Mouse (Mus musculus) heart, adult 11 months (tissue): ENCODE results near the gene Actn1.

ENCODE experiments used
- DNase-seq: peaks from one replicate; pipeline ENCODE4 v3.0.0; 2022

The Actn1 gene

DNA sequence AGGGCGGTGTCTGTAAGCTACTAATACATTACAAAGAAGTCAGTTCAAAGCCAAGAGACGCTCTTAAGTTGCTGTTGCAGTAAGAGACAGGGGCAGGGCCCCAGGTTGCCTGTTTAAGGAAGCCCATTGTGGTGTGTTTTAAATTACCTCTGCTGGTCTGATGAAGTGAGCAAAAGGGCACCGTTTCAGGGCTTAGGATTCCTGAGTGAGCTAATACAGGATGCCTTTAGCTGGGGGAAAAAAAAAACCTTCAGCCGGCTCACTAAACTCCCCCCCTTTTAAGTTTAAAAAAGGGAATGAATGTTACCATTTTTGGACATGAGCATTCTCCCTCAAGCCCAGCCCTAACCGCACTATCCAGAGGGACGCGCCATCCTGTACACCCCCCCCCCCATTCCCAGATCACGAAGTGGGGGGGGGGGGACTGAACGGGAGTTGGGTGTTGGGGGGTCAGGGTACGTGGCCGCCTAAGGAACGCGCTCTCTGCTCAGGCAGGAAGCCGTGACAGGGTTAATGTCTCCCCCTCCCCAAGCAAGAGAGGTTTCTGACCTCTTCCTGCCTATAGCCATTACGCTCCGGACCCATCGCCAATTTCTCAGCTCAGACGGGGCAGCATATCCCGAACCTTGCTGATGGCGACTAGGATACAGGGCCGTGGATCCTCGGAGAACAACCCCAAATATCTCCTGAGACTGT is 1.5 kb downstream of the Actn1 start:
- peak; percentile 92 for DNase-seq

DNA sequence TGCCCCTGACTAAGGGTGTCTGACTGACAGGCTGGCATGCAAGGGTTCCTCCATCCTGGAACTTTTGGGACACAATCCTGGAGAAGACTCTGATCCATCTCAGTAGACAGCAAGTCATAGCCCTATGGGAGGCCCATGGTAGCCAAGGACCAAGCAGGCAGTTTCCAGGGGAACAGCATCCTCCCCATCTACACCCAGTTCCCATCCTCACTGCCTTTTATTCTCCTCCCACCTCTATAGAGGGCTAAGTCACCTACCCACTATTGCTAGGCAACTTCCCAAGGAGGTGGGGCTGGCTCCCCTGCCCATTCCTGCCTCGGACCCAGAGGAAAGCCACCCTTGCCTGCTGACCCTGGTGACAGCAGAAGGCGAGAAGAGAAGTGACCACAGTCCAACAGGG is 8.2 kb downstream of the Actn1 start:
- DNase-seq = no peak

DNA sequence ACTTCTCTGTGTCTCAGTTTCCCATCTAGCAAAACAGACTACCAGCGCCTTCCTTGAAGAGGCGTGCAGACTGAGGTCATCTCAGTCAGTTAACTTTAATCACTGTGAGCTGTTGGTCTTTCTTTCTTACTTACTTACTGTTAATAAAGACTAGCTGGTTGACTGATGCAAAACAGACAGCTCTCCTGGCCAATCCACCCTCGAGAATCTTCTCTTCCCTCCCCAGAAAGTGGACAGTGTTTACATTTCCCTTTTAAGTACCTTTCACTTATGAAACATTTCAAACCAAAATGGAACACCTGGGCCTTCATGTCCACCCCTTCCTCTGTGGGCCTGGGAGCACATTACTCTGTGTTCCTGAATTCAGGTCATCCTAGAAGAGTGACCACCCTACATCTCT is 8.6 kb downstream of the Actn1 start:
- DNase-seq = no peak

DNA sequence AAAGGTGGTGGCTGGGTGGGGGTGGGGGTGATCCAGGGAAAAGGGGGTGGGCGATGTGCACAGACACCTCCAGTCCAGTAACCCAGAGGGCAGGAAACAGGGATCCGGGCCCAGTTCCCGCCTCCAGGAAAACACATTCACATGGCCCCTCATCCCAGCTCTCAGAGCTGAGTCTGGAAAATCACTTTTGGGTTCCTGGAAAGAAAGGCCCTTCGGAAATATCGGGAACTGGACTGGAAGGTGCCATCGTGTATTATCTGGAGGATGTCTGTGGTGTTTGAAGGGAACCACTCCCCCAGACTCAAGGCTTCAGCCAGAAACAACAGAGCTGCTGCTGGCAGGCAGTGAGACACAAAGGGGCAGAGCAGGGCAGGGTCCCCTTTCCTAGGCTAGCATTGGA is 10.6 kb downstream of the Actn1 start:
- peak; percentile 97 for DNase-seq

DNA sequence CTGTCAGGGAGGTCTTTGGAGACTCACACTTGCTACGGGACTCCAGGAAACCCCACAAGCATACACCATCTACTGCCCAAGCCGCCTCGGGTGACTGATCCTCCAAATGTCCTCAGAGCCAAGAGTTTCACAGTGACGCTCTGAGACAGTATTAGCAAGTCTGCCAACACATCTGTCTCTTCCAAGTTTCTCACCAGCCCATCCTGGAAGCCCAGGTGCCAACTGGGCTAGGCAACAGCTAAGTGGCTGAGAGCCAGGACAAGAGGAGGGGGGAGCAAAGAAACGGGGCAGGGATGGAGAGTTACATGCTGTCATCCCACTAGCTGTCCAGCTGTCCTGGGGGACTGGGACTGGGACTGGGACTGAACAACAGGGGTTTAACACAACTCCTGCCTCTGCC is 13.1 kb downstream of the Actn1 start:
- peak; percentile 96 for DNase-seq

DNA sequence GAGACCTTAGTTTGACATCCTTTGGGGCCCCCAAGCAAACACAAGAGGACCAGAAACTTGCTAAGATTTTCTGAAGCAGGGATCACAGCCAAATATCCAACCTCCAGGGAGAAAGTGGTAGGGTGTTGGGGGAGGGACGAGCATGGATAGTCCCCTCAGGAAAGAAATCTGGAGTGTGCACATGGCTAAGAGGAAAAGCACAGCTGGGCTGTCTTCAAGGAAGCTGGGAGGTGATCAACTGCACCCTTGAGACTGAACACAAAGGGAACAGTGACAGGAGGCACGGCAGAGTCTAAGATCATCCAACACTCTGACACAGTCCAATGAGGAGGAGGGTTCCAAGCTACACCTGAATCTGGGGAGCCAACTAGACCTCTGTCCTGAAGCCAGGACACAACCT is 13.7 kb downstream of the Actn1 start:
- peak; percentile 95 for DNase-seq

DNA sequence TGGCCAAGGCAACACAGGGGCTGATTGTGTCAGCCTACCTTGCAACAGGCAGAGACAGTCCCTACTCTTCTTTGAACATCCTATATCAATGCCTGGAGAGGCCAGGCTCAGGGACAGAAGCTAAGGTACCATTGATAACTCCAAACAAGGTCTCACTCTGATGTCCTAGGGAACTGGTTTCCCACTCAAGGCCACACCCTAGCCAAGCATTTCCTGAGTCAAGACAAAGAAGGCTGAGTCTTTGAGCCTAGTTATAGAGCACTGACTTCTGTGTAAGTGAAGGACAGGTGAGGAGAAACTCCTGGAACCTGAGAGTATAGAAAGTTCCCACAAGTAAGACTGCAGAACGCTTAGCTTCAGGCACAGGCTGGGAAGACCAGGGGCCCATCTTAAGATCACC is 15.4 kb downstream of the Actn1 start:
- DNase-seq = no peak

DNA sequence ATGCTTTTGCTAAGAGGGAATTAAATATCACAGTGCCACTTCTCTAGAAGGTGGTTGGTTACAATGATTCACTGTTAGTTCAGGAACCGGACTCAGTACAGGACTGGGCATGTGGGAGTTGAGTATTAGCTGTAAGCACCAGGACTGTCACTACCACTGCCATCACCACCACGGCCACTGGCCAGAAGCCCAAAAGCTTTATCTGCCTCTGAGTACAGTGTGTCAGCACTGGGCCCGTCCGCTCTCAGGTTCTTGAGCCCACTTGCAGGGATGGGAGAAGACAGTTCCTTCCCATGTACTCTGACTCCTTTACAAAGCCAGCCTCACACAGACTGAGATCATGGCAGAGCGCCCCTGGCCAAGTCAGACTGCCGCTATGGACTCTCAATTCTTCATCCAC is 16.0 kb downstream of the Actn1 start:
- DNase-seq = peak; percentile 94

DNA sequence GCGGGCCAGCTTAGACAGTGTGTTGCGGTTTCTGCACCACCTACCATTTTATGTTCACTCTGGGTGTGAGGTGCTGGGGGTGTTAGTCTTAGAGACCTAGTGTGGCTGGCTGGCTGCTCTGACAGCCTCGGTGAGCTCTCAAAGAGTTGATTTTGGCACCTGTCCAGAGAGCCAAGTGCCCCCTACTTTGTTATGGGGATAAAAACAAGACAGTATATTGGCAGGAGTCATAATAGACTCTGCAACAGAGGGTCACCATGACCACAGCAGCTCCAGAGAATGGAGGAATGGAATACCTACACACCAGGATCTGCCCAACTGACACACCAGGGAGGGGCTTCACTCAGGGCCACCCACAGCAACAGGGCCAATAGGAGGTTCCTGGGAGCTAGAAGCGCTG is 16.8 kb downstream of the Actn1 start:
- no peak for DNase-seq

DNA sequence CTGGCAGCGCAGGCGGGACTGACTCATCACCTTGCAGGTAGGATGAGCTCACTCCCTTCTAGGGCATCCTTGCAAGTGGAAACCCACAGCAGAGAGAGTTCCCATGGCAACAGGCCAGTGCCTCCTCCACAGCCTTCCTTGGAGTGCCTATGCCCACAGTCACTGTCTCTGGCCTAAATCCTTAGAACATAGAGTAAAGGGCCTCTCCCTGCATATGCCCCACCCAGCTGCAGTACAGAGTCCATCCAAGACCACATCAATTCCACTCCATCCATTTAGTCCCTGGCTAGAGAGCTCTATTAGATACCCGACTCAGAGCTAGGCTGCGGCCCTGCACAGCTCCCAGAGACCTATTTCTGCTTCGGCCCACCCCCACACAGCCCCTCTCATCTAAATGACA is 20.7 kb downstream of the Actn1 start:
- peak; percentile 90 for DNase-seq

DNA sequence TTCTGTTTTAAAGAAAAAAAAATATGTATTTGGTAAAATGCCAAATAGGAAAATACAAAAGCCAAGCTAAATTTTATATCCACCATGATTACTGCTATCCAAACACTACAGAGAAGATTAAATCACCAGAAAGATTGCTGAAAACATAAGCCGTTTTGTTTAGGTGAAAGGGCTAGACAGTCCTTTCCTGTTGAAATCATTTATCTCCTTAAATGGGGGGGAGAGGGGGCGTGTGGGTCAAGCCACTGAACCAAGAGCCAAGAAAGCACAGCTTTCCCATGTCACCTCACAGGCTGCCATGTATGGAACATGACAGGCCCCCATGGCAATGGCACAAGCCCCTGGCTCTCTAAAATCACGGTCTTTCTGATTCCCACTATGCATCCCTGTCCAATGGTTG is 21.6 kb downstream of the Actn1 start:
- DNase-seq = no peak

DNA sequence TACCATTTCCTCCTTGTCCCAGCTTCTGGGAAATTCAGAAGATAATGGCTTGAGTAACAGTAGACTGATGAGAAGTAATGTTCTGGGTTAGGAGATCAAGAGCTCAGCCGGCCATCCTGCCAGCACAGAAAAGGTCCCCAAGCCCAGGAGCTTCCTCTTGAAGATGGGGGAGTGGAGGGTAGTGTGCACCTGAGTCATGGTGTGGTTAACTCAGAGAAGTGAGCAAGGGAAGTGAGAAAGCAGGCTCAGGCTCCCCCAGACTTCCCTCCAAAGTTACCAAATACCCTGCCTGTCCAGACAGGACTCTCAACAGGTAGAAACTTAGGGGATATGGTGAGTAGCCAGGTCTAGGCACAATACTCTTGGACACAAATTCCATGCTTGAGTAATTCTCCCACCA is 24.9 kb downstream of the Actn1 start:
- no peak for DNase-seq

DNA sequence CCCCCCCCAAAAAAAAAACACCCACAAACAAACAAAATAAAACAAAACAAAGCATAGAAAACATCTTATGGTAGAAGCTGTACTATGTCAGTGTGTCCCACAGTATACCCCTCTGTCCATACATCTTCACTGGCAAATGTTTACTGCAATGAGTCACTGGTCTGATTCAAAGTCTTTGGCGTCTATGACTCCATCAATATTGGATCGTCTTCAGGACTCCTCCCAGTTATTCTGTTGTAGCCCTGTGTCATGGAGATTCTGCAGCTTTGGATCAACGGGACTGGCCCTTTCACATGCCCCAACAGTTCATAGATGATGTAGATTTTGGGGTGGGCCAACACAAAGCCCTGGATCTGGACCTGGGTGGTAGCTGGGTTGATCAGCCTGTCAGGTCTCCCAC is 25.9 kb downstream of the Actn1 start:
- DNase-seq = no peak

DNA sequence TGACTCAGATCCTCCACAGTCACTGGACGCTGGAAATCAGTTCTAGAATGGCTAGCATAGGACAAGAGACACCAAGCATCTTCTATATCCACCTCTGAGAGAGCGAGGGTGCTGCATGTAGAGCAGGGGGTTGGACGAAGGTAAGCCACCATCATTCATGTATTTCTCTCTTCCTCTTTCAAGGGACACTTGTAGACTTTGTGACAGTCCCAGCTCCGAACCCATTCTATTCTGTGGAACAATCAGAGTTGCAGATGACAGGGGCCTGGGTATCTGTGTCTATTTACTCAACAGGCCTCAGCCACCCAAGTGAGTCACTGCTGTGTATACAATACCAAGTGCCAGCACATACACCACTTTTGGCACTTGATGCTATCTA is 27.3 kb downstream of the Actn1 start:
- no peak for DNase-seq

DNA sequence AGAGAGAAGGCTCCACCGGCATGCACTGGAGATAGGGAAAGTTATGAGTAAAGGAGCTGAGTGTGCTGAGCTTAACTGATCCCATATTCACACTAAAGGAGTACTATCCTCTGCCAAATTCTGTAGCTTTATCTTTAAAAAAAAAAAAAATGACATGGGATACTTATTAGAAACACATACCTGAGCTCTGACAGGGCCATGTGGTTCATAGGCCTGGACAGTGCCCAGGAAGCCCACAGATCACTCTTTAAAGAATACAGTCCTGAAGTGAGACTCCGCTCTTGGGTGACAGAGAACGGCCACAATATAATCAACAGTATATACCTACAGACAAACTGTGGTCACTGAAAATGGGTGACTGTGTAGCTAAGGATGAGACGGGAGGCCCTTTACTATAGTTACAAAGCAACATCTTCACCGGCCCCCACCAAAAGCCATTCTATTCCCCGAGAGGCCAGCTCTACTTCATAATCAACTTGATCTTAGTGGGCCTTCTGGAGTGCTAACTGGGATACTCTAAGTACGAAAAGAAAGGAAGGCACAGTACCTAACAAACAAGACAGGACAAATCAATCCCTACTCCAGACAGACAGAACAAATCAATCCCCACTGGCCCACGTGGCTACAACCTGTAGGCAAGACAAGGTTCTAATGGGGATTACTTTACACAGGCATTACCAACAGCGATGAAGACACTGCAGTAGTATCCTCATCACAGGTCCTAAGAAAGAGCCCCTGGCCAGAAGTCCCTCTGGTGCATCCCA is 27.9 kb downstream of the Actn1 start:
- no peak for DNase-seq

DNA sequence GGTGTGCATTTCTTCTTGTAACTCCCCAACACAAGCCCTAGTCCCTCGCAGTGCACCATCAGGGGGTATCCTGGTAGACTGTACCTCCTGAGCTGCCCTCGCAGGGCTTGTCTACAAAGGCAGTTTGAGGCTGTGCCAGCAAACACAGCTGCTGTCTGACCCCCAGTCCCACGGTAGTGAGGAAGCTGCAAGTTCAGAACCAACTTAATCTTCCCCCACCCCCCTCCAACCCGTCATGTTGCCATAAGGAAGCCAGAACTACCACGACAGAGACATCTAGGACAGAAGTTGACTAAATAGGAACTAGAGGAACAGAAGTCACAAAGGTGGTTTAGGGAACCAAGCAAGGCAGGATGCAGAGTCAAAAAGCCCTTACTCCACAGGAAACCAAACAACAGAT is 28.9 kb downstream of the Actn1 start:
- peak; percentile 95 for DNase-seq

DNA sequence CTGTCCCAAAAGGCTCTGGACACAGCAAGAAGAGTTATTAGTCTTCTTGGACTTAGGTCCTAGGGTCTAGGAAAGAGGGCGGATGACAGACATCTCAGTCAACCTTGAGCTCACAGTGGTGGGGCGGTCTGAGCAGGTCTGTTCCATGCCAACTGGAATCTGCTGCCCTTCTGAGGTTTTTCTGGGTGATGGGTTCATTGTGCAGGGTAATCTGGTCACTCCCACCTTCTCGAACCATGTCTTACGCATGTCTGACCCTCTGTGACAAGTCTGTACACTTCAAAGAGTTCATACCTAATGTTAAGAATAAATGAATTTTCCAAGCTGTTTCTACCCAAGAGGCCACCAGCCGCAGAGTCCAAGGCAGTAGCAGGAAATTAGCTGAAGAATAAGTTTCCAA is 29.3 kb downstream of the Actn1 start:
- peak; percentile 89 for DNase-seq

DNA sequence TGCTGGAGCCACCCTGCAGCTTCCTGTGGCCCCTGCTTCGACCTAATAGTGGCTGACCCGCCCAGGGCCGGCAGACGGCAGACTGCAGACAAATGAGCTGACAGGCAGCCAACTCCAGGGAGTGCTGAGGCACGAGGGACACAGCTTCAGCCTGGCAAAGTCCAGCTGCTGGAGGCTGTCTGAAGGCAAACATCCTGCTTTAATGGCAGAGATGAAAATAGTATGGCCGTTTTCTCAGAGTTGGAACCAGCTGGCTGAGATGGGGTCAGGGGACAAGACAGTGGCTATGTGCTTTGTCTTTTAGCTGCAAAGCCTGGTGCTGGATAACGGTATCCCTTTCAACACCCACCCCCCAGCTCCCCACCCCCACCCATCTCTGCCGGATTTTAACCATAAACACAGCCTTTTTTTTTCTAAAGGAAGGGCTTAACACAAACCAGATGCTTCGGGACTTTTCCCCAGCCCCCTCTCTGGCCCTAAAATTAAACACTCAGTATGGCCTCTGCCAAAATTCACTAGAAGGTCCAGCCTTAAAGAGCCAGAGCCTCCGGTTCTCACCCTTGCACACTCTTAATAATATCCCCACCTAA is 30.0 kb downstream of the Actn1 start:
- peak; percentile 99 for DNase-seq

DNA sequence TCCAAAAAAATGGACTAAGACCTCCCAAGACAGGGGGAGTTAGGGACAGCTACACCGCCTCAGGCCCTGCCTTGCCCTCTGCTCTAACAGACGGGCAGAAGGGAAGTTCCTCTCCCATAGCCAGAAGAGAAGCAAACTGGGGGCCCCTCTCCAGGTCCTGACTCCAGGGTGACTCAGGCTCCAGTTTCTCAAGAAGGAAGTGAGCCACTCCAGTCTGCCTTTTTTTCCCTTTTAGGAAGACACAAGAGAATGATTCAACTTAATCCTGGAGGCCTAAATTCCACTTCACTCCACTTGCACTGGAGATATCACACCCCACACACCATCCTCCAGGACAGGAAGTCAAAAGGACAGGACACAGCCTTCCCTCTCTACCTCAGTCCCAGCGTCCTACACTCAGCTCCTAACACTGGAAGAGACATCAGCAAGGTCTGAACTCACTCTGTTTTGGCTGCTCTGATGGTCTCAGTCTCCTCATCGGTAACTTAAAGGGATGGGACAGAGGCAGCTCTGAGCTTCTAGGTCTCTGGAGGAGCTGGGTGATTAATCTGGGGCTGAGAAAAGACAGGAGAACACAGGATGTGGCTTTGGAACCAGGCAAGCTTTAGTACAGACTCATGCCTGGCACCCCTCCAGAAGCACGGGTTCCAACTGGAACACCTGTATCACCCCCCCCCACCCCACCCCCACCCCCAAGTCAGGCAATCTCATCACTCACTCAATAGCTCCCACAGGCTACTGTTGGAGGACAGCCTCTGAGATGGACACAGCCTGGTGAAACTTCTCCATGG is 31.0 kb downstream of the Actn1 start:
- DNase-seq = peak; percentile 94

DNA sequence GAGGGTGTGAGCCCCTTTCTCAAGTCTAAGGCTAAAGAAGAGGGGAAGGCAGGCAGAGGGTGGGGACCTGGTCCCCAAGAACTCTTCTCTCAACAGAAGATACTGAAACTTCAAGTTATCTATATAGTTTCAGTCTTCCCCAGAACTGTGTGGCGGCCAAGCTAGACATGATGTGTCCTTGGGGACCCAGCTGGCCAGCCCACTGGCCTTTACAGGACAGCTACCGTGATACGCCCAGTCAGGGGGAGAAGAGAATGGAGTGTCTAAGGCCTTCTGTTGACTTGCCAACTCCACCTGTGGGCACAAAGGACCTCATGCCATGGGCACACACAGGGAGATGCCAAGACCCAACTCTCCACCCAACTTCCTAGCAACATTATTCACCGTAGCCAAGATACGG is 31.8 kb downstream of the Actn1 start:
- peak; percentile 92 for DNase-seq

DNA sequence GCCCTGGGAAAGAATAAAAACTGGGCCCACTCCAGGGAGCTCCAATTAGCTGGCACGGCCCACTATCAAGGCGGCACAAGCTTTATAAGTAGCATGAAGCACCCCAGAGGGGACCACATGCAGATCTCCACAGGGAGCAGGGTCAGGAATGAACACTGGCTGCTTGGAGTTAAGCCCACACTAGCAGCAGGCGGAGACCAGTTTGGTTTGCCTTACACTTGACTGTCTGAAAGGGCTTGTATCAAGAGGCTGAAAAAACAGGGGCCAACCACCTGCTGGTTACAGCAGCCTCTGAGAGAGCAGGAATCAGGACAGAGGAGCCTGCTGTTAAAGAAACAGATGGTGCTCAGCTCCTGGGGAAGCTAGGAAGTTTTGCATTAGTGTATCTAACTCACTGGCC is 32.3 kb downstream of the Actn1 start:
- DNase-seq = peak; percentile 89

DNA sequence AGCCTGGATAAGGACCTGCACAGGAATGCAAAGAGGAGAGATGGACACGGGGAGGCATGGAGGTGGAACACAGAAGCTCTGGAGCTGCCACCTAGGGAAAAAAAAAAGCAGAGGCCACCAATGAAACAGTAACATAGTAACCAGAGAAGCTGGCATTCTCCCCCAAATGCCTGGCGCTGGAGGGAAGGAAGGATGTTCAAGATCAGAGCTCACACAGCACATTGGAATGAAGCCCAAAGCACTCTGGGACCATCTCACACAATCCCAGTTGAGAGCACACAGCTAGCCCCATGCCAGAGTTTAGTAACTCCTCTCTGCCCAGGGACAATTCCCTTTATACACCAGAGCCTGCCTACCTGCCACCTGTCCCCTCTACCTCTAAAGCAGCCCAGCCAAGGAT is 34.1 kb downstream of the Actn1 start:
- no peak for DNase-seq

DNA sequence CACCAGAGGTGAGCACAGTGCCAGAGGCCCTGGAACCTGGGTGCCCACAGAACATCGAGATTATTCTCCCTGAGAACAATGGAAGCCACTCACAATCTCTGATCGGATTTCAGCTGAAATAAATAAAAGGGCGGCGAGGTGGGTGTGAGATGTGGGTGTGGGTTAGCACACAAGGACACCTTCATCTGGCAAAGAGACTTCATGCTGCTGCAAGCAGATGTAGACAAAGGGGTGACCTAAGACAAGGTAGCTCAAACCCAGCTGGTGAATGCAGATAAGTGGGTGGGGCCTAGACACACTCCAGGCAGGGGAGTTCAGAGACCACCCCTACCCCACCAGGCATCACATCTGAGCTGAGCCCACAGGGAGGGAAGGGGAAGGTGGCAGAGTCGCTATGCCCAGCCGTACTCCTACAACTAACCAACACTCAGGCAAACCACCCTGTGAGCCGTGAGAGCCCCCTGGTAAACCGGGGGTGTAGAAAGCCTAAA is 35.9 kb downstream of the Actn1 start:
- DNase-seq = no peak
